Mouse (Mus musculus) heart, embryonic 10.5 days (tissue): ENCODE results near the gene Arhgef16. TPM values are rescaled to one million over a fixed set of nuclear protein-coding genes. Genes with fewer than 3 reads are reported as not detected.

ENCODE experiments used
- DNase-seq: peaks from one replicate; pipeline ENCODE4 v3.0.0-alpha.2; 2017; ENCODE audit warnings: low spot score
- H3K27ac ChIP-seq: fragments of 300-500 bp; sonication (generic); 2 replicates; pipeline ENCODE4 v1.5.1; 2016; ENCODE audit warnings: mild to moderate bottlenecking
- H3K27me3 ChIP-seq: fragments of 300-500 bp; sonication (generic); 2 replicates; pipeline ENCODE4 v1.6.1; 2016; ENCODE audit warnings: mild to moderate bottlenecking; ENCODE audit not compliant: poor library complexity, insufficient read depth, severe bottlenecking
- H3K36me3 ChIP-seq: fragments of 300-500 bp; sonication (generic); 2 replicates; pipeline ENCODE4 v1.6.1; 2016; ENCODE audit warnings: mild to moderate bottlenecking, moderate library complexity
- H3K4me1 ChIP-seq: fragments of 300-500 bp; sonication (generic); 2 replicates; pipeline ENCODE4 v1.6.1; 2016; ENCODE audit warnings: mild to moderate bottlenecking
- H3K4me3 ChIP-seq: fragments of 300-500 bp; sonication (generic); 2 replicates; pipeline ENCODE4 v1.5.1; 2016; ENCODE audit warnings: mild to moderate bottlenecking, moderate library complexity
- H3K9me3 ChIP-seq: fragments of 300-500 bp; sonication (generic); 2 replicates; pipeline ENCODE4 v1.6.1; 2016; ENCODE audit warnings: mild to moderate bottlenecking, moderate library complexity
- WGBS: fragments of 180-500 bp; shearing (Covaris S2); methylation state at CpG from one replicate; pipeline ENCODE4 v1.1.7; 2016; 5-methylcytosine and 5-hydroxymethylcytosine counted together
- polyA plus RNA-seq: library from polyadenylated mRNA; unstranded; fragments of >200 nt; fragmentation: Nextera tagmentation; extraction: Ambion mirVana; gene quantifications from 2 replicates; pipeline ENCODE4 v1.2.1, GENCODE M21; 2016

The Arhgef16 gene
- polyA plus RNA-seq, result 3.3 and 7.4 TPM in 2 replicates

GRCm38 (mm10) chr4:154301466-154301881, at the start of gene Arhgef16:
TSS of gene Arhgef16 (minus strand) at chr4:154301676.
- Histone ChIP-seq H3K4me3 (no peak within 1 kb of the TSS), H3K27me3 (peaks cover 58% of the 10 kb centered on the region), H3K36me3 (no peaks in the 10 kb centered on the region), H3K4me1 (peaks cover 32% of the 10 kb centered on the region), H3K9me3 (no peaks in the 10 kb centered on the region), H3K27ac (no peak within 1 kb of the TSS)
- 22% methylated on average over 7 of the region's 7 CpGs for WGBS
- DNase-seq, result no peak

- Histone ChIP-seq H3K4me1 (peaks cover 48% of the 10 kb centered on the region), H3K27me3 (peaks cover 54% of the 10 kb centered on the region), H3K9me3 (no peaks in the 10 kb centered on the region), H3K4me3 (no peak overlapping the region), H3K27ac (no peak overlapping the region), H3K36me3 (peaks cover 24% of the 10 kb centered on the region)
- no peak for DNase-seq
- WGBS, result 65% methylated on average over 11 of the region's 11 CpGs
Measured at GRCm38 (mm10) chr4:154348197-154348786, 46.8 kb upstream of the Arhgef16 start.

DNA sequence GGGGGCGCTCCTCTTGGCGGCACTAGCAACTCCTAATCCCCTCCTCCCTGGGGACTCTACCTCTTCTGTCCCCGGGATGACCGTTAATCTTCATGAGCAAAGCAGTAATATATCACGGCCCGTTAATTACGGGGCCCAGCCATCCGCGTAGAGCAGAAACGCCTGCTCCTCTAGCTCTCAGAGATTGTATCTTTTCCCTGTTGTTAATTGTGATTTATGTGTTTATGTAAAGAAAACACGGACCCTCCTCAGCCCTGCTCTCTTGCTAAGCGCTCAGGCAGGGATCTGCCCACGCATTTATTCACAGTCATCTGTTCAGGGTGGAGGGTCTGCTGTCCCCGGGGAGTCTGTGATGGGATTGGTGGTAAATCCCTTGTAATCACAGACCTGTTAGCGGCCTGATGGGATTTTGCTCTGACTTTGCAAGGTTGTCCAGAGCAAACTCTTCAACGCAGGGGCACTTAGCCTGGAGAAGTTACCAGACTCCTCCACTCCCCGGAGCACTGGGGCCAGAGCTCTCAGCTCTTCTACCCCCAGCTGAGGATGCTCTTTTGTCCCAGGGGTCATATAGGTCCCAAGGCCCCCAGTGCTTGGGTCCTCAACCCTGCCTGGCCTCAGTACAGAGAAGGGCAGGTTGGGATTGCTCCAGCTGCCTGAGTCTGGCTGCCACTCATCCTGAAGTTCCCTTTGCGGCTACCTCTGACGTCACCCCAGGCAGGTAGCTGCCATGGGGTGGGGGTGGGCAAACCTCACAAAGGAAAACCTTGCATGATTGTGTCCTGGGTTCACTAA, 45.5 kb upstream of the Arhgef16 start:
- Histone ChIP-seq H3K4me3 (no peak overlapping the region), H3K9me3 (no peaks in the 10 kb centered on the region), H3K4me1 (peaks cover 35% of the 10 kb centered on the region), H3K27ac (0 out of 2 replicates have a peak overlapping the region, but pooled peaks have one; percentile 25), H3K27me3 (peaks cover 59% of the 10 kb centered on the region), H3K36me3 (peaks cover 37% of the 10 kb centered on the region)
- WGBS, result 61% methylated on average over 19 of the region's 19 CpGs
- DNase-seq, result no peak

GRCm38 (mm10) chr4:154336650-154337049, 35.2 kb upstream of the Arhgef16 start:
- WGBS, result 30% methylated on average over 10 of the region's 10 CpGs
- peaks cover 19% of the 10 kb centered on the region for H3K36me3 ChIP-seq
- DNase-seq, result no peak

GRCm38 (mm10) chr4:154335761-154336160, 34.3 kb upstream of the Arhgef16 start, which contains the start of gene B230104I21Rik:
TSS of gene B230104I21Rik (plus strand) at chr4:154336127.
- Histone ChIP-seq H3K27me3 (peaks cover 60% of the 10 kb centered on the region), H3K27ac (peak within 1 kb of the TSS; percentile 82)
- no peak for DNase-seq

More at GRCm38 (mm10) chr4:154336650-154337049, 35.2 kb upstream of the Arhgef16 start:
- Histone ChIP-seq H3K4me3 (no peak overlapping the region), H3K4me1 (peaks cover 54% of the 10 kb centered on the region), H3K27ac (peak overlapping the region; percentile 82), H3K27me3 (peaks cover 69% of the 10 kb centered on the region), H3K9me3 (no peaks in the 10 kb centered on the region)

DNA sequence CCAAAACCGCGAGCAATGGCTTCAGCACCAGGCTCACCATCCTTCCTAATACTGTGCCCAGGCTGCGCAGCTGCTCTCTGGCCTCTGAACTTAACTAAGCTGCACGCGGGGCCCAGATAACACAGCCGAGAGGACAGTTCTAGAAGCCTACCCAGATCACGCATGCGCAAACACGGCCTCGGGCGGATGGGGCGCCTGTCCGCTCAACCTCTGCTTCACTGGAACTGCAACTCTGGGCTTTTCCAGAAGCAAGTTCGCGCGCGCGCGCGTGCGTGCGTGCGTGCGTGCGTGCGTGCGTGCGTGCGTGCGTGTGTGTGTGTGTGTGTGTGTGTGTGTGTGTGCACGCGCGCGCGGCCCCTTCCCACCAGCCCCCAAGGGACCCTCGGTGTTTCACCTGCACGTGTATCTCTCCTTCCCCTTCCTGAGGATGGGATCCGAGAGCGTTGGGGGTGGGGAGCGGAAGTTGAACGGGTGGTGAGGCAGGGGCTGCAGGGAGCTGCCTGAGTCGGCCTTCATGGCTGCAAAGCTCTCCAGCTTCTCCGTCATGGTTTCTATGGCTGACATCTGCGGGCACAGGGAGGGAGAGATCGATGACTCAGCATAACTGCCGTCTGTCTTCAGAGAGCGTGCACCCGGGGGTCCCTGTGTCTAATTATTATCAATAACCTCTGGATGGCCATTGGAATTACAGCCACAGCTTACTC, 33.4 kb upstream of the Arhgef16 start:
- DNase-seq, result no peak
- H3K9me3 ChIP-seq, result no peaks in the 10 kb centered on the region
- peak overlapping the region; percentile 38 for H3K4me3 ChIP-seq
- peaks cover 60% of the 10 kb centered on the region for H3K27me3 ChIP-seq
- peaks cover 62% of the 10 kb centered on the region for H3K4me1 ChIP-seq
- peaks cover 6% of the 10 kb centered on the region; the same call in 1 of the 2 replicates for H3K36me3 ChIP-seq
- peak overlapping the region; percentile 63 for H3K27ac ChIP-seq
- WGBS, result 65% methylated on average over 48 of the region's 48 CpGs

More at GRCm38 (mm10) chr4:154335761-154336160, 34.3 kb upstream of the Arhgef16 start, which contains the start of gene B230104I21Rik:
- Histone ChIP-seq H3K9me3 (no peaks in the 10 kb centered on the region), H3K36me3 (peaks cover 11% of the 10 kb centered on the region; the same call in 1 of the 2 replicates), H3K4me1 (peaks cover 62% of the 10 kb centered on the region), H3K4me3 (peak within 1 kb of the TSS; percentile 38)
- 81% methylated on average over 12 of the region's 12 CpGs for WGBS

DNA sequence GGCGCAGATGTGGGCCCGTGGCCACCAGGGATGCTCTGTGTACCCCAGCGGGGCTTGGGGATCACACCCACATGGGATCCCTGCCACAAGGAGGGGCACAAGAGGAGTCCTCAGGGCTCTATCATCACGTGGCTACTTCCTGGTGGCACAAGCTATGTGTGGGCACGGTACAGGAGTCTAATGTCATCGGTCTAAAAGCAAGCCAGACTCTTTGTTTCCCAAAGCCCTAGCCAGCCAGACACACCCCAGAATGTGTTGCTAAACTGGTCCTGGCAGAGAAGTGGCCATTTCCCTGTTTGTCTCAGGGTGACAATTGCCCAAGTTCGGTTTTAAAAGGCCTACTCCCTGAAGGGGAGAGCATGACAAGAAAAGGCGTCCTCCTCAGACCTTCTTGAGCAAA, 31.8 kb upstream of the Arhgef16 start:
- H3K36me3 ChIP-seq, result peaks cover 6% of the 10 kb centered on the region; the same call in 1 of the 2 replicates
- peaks cover 68% of the 10 kb centered on the region for H3K4me1 ChIP-seq
- 68% methylated on average over 8 of the region's 8 CpGs for WGBS
- H3K9me3 ChIP-seq, result no peaks in the 10 kb centered on the region
- no peak for DNase-seq
- H3K4me3 ChIP-seq, result no peak overlapping the region
- peaks cover 51% of the 10 kb centered on the region for H3K27me3 ChIP-seq
- H3K27ac ChIP-seq, result peak overlapping the region; percentile 37; the same call in 1 of the 2 replicates

- H3K27me3 ChIP-seq, result peaks cover 49% of the 10 kb centered on the region
- no peak for DNase-seq
- H3K9me3 ChIP-seq, result no peaks in the 10 kb centered on the region
- no peak overlapping the region for H3K4me3 ChIP-seq
- 62% methylated on average over 12 of the region's 12 CpGs for WGBS
- peaks cover 57% of the 10 kb centered on the region for H3K4me1 ChIP-seq
- H3K36me3 ChIP-seq, result peaks cover 8% of the 10 kb centered on the region; the same call in 1 of the 2 replicates
- peak overlapping the region; percentile 68 for H3K27ac ChIP-seq
Measured at GRCm38 (mm10) chr4:154331271-154331670, 29.8 kb upstream of the Arhgef16 start.

- no peak for DNase-seq
- H3K27me3 ChIP-seq, result peaks cover 43% of the 10 kb centered on the region
- peak overlapping the region; percentile 68 for H3K27ac ChIP-seq
- peaks cover 12% of the 10 kb centered on the region; the same call in 1 of the 2 replicates for H3K36me3 ChIP-seq
- peaks cover 54% of the 10 kb centered on the region for H3K4me1 ChIP-seq
- H3K4me3 ChIP-seq, result no peak overlapping the region
- WGBS, result 62% methylated on average over 7 of the region's 7 CpGs
- no peaks in the 10 kb centered on the region for H3K9me3 ChIP-seq
Measured at GRCm38 (mm10) chr4:154330001-154330400, 28.5 kb upstream of the Arhgef16 start.

DNA sequence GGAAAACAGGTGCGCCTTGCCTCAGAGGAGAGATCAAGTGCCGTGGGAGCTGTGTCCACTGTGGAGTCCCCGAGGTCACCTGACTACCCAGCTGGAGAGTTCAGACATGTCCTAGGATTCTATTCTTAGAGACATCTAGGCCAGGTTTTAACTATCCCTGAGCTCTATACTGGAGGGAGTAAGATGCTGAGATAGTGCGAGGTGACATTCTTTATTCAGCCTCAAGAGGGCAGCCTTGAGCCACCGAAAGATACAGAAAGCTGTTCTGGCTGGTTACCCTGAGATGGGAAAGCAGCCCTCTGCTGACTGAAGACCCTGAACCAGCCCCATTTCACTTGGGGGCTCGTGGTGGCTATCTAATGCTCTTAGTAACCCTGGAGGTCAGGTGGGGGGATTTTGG, 27.4 kb upstream of the Arhgef16 start:
- Histone ChIP-seq H3K27me3 (peaks cover 39% of the 10 kb centered on the region), H3K4me3 (no peak overlapping the region)

GRCm38 (mm10) chr4:154328431-154328830, 27.0 kb upstream of the Arhgef16 start:
- Histone ChIP-seq H3K4me1 (peaks cover 46% of the 10 kb centered on the region), H3K27me3 (peaks cover 35% of the 10 kb centered on the region), H3K27ac (peak overlapping the region; percentile 63; the same call in 1 of the 2 replicates), H3K4me3 (no peak overlapping the region), H3K9me3 (no peaks in the 10 kb centered on the region), H3K36me3 (peaks cover 11% of the 10 kb centered on the region; the same call in 1 of the 2 replicates)
- no peak for DNase-seq
- 6% methylated on average over 20 of the region's 20 CpGs for WGBS

More for the DNA sequence above, 27.4 kb upstream of the Arhgef16 start:
- DNase-seq, result no peak
- WGBS, result 7% methylated on average over 6 of the region's 6 CpGs
- no peaks in the 10 kb centered on the region for H3K9me3 ChIP-seq
- peaks cover 46% of the 10 kb centered on the region for H3K4me1 ChIP-seq
- peaks cover 10% of the 10 kb centered on the region; the same call in 1 of the 2 replicates for H3K36me3 ChIP-seq
- H3K27ac ChIP-seq, result peak overlapping the region; percentile 68

- H3K27me3 ChIP-seq, result peaks cover 53% of the 10 kb centered on the region
- 34% methylated on average over 4 of the region's 4 CpGs for WGBS
- H3K9me3 ChIP-seq, result no peaks in the 10 kb centered on the region
- H3K36me3 ChIP-seq, result peaks cover 23% of the 10 kb centered on the region; the same call in 1 of the 2 replicates
- H3K4me1 ChIP-seq, result peaks cover 28% of the 10 kb centered on the region
- no peak overlapping the region for H3K4me3 ChIP-seq
- 0 out of 2 replicates have a peak overlapping the region, but pooled peaks have one; percentile 7 for H3K27ac ChIP-seq
- no peak for DNase-seq
Measured at GRCm38 (mm10) chr4:154325410-154325809, 23.9 kb upstream of the Arhgef16 start.
